Mouse (Mus musculus) lung, adult 18-20 months (tissue): ENCODE measurements around the gene Gm17571.

Experiments used
- DNase-seq, 2 experiments: peaks; one replicate each; pipeline ENCODE4 v3.0.0; 2022; ENCODE audit warnings: mixed read lengths in 2 of 2

The Gm17571 gene

GRCm38 (mm10) chr9:13454651-13455123 is 8.1 kb upstream of the Gm17571 start:
- peak in 1 of 2 experiments; percentile 29 for DNase-seq

- no peak for DNase-seq
Measured at GRCm38 (mm10) chr9:13448716-13449115, 2.2 kb upstream of the Gm17571 start.

- no peak for DNase-seq
Measured at GRCm38 (mm10) chr9:13446236-13446635, 317 bp downstream of the Gm17571 start.

GRCm38 (mm10) chr9:13443484-13444211 is 2.9 kb downstream of the Gm17571 start:
- no peak for DNase-seq

GRCm38 (mm10) chr9:13442012-13442735 is 4.4 kb downstream of the Gm17571 start:
- peak; percentile 33 to 51 for DNase-seq

- DNase-seq: no peak
Measured at GRCm38 (mm10) chr9:13440911-13441310, 5.6 kb downstream of the Gm17571 start.

GRCm38 (mm10) chr9:13433501-13434090 is 13.0 kb downstream of the Gm17571 start:
- no peak for DNase-seq

GRCm38 (mm10) chr9:13431646-13432045 is 14.9 kb downstream of the Gm17571 start:
- DNase-seq: no peak

- DNase-seq: no peak
Measured at GRCm38 (mm10) chr9:13430744-13431143, 15.8 kb downstream of the Gm17571 start.

GRCm38 (mm10) chr9:13430302-13430701 is 16.3 kb downstream of the Gm17571 start:
- DNase-seq: peak; percentile 18 to 51

- peak in 1 of 2 experiments; percentile 39 for DNase-seq
Measured at GRCm38 (mm10) chr9:13429477-13430125, 17.0 kb downstream of the Gm17571 start.

- peak; percentile 72 to 84 for DNase-seq
Measured at GRCm38 (mm10) chr9:13425031-13425940, 21.3 kb downstream of the Gm17571 start.

- no peak for DNase-seq
Measured at GRCm38 (mm10) chr9:13414230-13414766, 32.3 kb downstream of the Gm17571 start.
